Mouse (Mus musculus): ENCODE measurements around the gene Maml2.

- TF ChIP-seq POLR2A (IDR thresholded peaks at IDR 0.05; ENCODE audit: extremely low read depth, insufficient read depth, low read length) (no peak), CTCF (IDR thresholded peaks at IDR 0.05; ENCODE audit: extremely low read depth, insufficient read depth, low read length) (no peak)
Measured at GRCm38 (mm10) chr9:13612371-13612770, 314.6 kb downstream of the Maml2 start.

All from cortical plate, adult 2 months (tissue).